Mouse (Mus musculus): ENCODE results near the gene Prrx2.
A peak's percentile ranks its signal among the peaks of the same experiment; 100 is the strongest.

Prrx2 gene

GRCm38 (mm10) chr2:30870863-30871262, 36.1 kb downstream of the Prrx2 start:
- DNase-seq (ENCODE audit: low spot score) = peak; percentile 33

- no peak for DNase-seq (ENCODE audit: low spot score)
These were observed 37.9 kb downstream of the Prrx2 start for GRCm38 (mm10) chr2:30872669-30873068.

GRCm38 (mm10) chr2:30874445-30874844, 39.7 kb downstream of the Prrx2 start:
- no peak for DNase-seq (ENCODE audit: low spot score)

GRCm38 (mm10) chr2:30875096-30875495, 40.3 kb downstream of the Prrx2 start:
- DNase-seq (ENCODE audit: low spot score) = no peak

GRCm38 (mm10) chr2:30875621-30876432, 41.1 kb downstream of the Prrx2 start:
- peak; percentile 81 for DNase-seq (ENCODE audit: low spot score)

GRCm38 (mm10) chr2:30879481-30879880, 44.7 kb downstream of the Prrx2 start:
- DNase-seq (ENCODE audit: low spot score) = no peak

GRCm38 (mm10) chr2:30881215-30881614, 46.4 kb downstream of the Prrx2 start:
- no peak for DNase-seq (ENCODE audit: low spot score)

- DNase-seq (ENCODE audit: low spot score) = no peak
These were observed 50.1 kb downstream of the Prrx2 start for GRCm38 (mm10) chr2:30884852-30885373.

- peak; percentile 72 for DNase-seq (ENCODE audit: low spot score)
These were observed 50.8 kb downstream of the Prrx2 start for GRCm38 (mm10) chr2:30885453-30886163.

GRCm38 (mm10) chr2:30891002-30891401, 56.2 kb downstream of the Prrx2 start:
- DNase-seq (ENCODE audit: low spot score) = peak; percentile 81

GRCm38 (mm10) chr2:30893399-30893798, 58.6 kb downstream of the Prrx2 start:
- DNase-seq (ENCODE audit: low spot score) = peak; percentile 43

- no peak for DNase-seq (ENCODE audit: low spot score)
These were observed 59.2 kb downstream of the Prrx2 start for GRCm38 (mm10) chr2:30893946-30894345.

- peak; percentile 76 for DNase-seq (ENCODE audit: low spot score)
These were observed 62.5 kb downstream of the Prrx2 start for GRCm38 (mm10) chr2:30897291-30897690.

- DNase-seq (ENCODE audit: low spot score) = no peak
These were observed 64.8 kb downstream of the Prrx2 start for GRCm38 (mm10) chr2:30899397-30900069.

GRCm38 (mm10) chr2:30901646-30902160, 66.9 kb downstream of the Prrx2 start:
- peak; percentile 67 for DNase-seq (ENCODE audit: low spot score)

GRCm38 (mm10) chr2:30902256-30902655, 67.5 kb downstream of the Prrx2 start:
- no peak for DNase-seq (ENCODE audit: low spot score)

GRCm38 (mm10) chr2:30902726-30903722, 68.3 kb downstream of the Prrx2 start:
- DNase-seq (ENCODE audit: low spot score) = peak; percentile 62

- DNase-seq (ENCODE audit: low spot score) = no peak
These were observed 69.5 kb downstream of the Prrx2 start for GRCm38 (mm10) chr2:30904231-30904630.

GRCm38 (mm10) chr2:30904991-30905390, 70.2 kb downstream of the Prrx2 start:
- no peak for DNase-seq (ENCODE audit: low spot score)

- no peak for DNase-seq (ENCODE audit: low spot score)
These were observed 71.1 kb downstream of the Prrx2 start for GRCm38 (mm10) chr2:30905906-30906305.

- no peak for DNase-seq (ENCODE audit: low spot score)
These were observed 71.9 kb downstream of the Prrx2 start for GRCm38 (mm10) chr2:30906641-30907040.
